Mouse (Mus musculus) monocyte, adult 2 months (primary cell): ENCODE results near the gene Map4k1.

Experiments
- DNase-seq, 2 experiments: peaks; one replicate each; pipeline ENCODE4 v3.0.0; 2022; ENCODE audit warnings: low spot score in 2 of 2, low read depth in 1 of 2

Map4k1 gene

GRCm38 (mm10) chr7:29023514-29023913 lies 41.7 kb downstream of the Map4k1 start:
- no peak for DNase-seq

- no peak for DNase-seq
Observed at GRCm38 (mm10) chr7:29025566-29025965, 43.7 kb downstream of the Map4k1 start.

GRCm38 (mm10) chr7:29026195-29026594 lies 44.3 kb downstream of the Map4k1 start:
- DNase-seq: no peak

GRCm38 (mm10) chr7:29026811-29027210 lies 45.0 kb downstream of the Map4k1 start:
- no peak for DNase-seq

- DNase-seq: no peak
Observed at GRCm38 (mm10) chr7:29028761-29029160, 46.9 kb downstream of the Map4k1 start.

GRCm38 (mm10) chr7:29029690-29030656 lies 48.1 kb downstream of the Map4k1 start:
- no peak for DNase-seq

- no peak for DNase-seq
Observed at GRCm38 (mm10) chr7:29031641-29032040, 49.8 kb downstream of the Map4k1 start.

- DNase-seq: no peak
Observed at GRCm38 (mm10) chr7:29032685-29033084, 50.8 kb downstream of the Map4k1 start.

- no peak for DNase-seq
Observed at GRCm38 (mm10) chr7:29037261-29037660, 55.4 kb downstream of the Map4k1 start.

- peak; percentile 64 to 85 for DNase-seq
Observed at GRCm38 (mm10) chr7:29039604-29039984, 57.7 kb downstream of the Map4k1 start.

GRCm38 (mm10) chr7:29039985-29040661 lies 58.3 kb downstream of the Map4k1 start:
- DNase-seq: no peak

GRCm38 (mm10) chr7:29041194-29041593 lies 59.3 kb downstream of the Map4k1 start:
- no peak for DNase-seq

- DNase-seq: peak; percentile 52 to 55
Observed at GRCm38 (mm10) chr7:29043016-29043673, 61.3 kb downstream of the Map4k1 start.

GRCm38 (mm10) chr7:29043674-29044057 lies 61.8 kb downstream of the Map4k1 start:
- no peak for DNase-seq

GRCm38 (mm10) chr7:29044302-29044701 lies 62.5 kb downstream of the Map4k1 start:
- DNase-seq: no peak

- no peak for DNase-seq
Observed at GRCm38 (mm10) chr7:29046533-29046932, 64.7 kb downstream of the Map4k1 start.

GRCm38 (mm10) chr7:29048070-29048469 lies 66.2 kb downstream of the Map4k1 start:
- DNase-seq: no peak

- DNase-seq: no peak
Observed at GRCm38 (mm10) chr7:29048615-29049014, 66.8 kb downstream of the Map4k1 start.

GRCm38 (mm10) chr7:29050797-29051196 lies 68.9 kb downstream of the Map4k1 start:
- no peak for DNase-seq

GRCm38 (mm10) chr7:29052821-29053220 lies 71.0 kb downstream of the Map4k1 start:
- no peak for DNase-seq
